Mouse (Mus musculus) spleen, adult 12 weeks (tissue): ENCODE measurements around the gene Cnst.

Experiments
- DNase-seq: peaks from one replicate; pipeline ENCODE4 v3.0.0; 2022; ENCODE audit warnings: low spot score

Cnst gene

GRCm38 (mm10) chr1:179553949-179554347, 7.8 kb downstream of the Cnst start:
- DNase-seq: no peak

GRCm38 (mm10) chr1:179556921-179557320, 10.8 kb downstream of the Cnst start:
- DNase-seq: no peak

DNA sequence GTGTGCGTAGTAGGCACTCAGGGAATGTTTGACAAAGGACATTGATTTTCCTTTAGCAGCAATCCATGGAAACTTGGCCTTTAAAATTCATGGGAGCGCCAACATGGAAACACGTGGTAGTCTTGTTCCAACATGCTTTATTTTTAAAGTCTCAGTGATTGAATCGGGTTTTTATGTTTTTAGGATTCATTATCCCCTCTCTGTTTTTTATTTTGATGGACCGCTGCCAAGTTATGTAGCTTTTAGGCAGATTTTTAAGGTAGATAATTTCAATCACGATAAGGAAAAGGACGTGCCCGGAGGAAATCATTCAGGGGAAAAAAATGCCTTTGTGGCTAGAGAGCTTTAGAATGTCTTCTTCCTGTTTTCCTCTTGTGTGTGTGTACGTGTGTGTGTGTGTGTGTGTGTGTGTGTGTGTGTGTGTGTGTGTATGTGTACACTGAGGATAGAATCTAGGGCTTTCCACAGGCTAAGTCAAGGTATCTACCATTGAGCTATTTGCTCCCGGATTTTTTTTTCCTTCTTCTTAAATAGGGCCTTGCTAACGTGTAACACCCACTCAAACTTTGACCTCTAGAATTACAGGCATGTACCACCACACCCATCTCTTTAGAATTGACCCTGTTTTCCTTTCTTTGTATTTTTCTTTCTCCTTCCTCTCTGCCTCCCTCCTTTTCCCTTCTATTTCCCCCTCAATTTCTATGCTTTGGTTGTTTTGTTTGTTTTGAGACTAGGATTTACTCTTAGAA, 13.4 kb downstream of the Cnst start:
- no peak for DNase-seq

DNA sequence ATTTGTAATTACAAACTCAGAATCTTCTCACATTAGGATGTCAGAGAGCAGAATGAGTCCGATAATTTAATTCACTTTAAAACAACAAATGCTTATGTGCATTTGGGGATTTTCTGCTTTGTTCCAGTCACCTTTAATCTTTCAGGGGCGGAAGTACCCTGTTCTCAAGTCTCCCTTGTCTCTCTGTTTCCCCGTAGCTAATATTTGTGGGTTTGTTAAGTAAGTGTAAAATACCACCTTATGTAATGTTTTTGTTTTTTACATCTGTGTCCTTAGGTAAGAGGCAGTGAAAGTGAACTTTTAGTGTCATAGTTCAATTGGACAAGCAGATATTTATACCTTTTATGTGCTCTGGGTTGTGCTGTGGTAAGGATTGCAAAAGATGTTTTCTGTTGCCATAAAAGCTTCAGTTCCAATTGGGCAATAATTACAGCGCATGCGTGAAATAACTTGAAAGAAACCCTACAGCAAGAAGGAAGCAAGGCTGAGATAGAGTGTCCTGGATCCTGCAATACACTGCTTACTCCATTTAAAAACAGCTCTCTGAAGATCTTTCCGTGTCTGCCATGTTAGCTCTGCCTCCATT, 14.8 kb downstream of the Cnst start:
- DNase-seq: no peak

DNA sequence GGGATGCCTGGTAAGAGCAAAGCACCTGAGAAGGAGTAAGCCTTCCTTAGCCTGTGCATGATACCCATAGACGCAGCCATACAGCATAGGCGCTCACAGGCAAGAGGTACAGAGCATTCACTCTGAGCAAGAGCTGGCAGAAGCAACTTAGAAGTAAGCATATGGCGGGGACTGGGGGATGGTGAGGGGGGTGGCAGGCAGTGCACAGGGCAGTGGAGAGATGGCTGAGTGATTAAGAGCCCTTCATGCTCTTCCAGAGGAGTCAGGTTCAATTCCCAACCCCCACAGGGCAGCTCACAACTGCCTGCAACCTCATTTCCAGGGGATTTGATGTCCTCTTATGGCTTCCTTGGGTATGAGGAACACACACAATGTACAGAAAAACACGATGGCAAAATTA, 17.0 kb downstream of the Cnst start:
- no peak for DNase-seq

GRCm38 (mm10) chr1:179563926-179564325, 17.8 kb downstream of the Cnst start:
- DNase-seq: no peak

DNA sequence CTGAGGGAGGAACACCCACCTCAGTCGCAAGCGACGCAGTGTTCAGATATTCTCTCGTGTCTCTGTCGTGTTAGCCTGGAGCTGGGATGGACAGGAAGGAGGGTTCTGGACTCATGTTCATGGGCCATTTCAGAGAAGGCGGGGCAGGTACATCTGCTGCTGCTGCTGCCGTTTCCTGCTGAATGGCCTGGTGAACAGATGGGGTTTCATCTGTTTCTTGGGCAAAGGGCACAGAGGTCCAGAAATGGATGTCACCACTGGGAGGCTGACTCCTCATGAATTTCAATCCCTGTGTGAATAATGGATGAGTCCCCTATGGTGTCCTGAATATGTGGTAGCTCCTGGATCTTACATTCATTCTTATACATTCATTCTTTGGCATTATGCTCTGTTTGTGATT, 21.4 kb downstream of the Cnst start:
- DNase-seq: no peak

GRCm38 (mm10) chr1:179568690-179569398, 22.7 kb downstream of the Cnst start:
- no peak for DNase-seq

- DNase-seq: no peak
Observed at GRCm38 (mm10) chr1:179570482-179570881, 24.3 kb downstream of the Cnst start.

DNA sequence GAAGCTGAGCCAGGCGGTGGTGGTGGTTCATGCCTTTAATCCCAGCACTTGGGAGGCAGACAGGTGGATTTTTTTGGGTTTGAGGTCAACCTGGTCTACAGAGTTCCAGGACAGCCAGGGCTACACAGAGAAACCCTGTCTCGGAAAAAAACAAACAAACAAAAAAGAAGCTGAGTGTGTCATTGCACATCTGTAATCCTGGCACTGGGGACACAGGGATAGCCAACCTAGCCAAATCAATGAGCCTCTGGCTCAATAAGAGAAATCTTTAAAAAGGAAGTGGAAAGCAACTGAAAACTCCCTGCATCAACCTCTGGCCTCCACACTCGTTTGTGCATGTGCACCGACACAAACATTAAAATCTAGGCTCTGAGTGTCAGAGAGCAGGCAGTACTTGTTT, 25.5 kb downstream of the Cnst start:
- DNase-seq: no peak

DNA sequence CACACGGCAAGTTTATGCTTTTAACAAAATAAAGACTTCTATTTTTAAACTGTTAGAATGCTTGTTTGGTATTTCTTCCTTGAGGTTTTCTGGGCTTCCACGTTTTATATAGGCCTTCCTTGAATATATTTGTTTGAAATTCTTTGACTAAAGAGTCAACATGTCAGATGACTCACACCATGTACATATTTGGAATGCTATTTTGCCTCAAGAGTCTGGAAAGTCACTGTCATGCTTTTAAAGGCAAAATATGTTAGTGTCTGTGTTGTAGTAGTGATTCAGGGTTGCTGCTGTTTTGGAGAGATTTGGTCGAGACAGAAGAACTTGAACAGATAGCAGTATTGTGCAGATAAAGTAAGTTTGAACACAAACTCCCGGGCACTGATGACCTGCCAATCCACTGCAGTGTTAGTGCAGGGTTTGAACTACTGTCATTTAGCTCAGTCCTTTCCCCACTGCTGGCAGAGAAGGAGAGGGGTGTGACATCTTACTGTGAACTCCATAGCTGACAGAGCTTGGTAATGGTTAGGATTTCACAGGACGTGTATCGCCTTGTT, 27.6 kb downstream of the Cnst start:
- no peak for DNase-seq

GRCm38 (mm10) chr1:179578625-179579024, 32.5 kb downstream of the Cnst start:
- no peak for DNase-seq

DNA sequence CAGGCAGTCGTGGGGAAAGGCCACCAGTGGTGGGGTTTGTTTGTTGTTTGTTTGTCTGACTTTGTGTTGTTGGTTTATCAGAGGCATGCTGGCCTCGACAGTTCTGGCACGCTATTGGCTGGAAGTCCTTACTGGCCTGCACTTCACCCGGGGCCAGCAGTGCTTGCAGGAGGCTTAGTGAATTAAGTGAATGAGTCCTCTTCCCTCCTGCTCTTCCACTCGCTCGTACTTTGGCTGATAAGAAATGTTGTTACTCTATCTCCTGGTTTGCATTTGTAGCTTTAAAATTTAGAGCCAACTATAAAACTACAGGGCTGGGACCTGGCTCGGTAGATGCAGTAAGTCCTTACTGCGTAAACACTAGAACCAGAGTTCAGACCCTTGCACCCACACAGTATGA, 34.0 kb downstream of the Cnst start:
- DNase-seq: no peak

- no peak for DNase-seq
Observed at GRCm38 (mm10) chr1:179581422-179581821, 35.3 kb downstream of the Cnst start.

GRCm38 (mm10) chr1:179582021-179582433, 35.9 kb downstream of the Cnst start:
- DNase-seq: no peak

- DNase-seq: no peak
Observed at GRCm38 (mm10) chr1:179583090-179583489, 36.9 kb downstream of the Cnst start.

DNA sequence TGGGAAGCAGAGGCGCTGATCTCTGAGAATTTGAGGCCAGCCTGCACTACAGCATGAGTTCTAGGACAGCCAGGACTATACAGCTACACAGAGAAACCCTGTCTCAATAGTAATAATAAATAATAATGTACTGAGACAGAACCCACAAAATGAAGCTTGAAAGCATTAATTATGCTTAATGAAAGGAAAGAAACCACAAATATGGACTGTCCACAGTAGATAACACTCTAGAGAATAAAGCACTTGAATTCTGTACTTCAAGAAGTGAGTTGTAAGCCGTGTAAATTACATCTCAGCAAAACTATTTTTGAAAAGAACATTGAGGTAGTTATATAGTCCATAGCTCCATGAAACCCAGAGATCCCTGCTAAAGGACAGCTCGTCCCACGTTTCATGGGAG, 38.0 kb downstream of the Cnst start:
- no peak for DNase-seq

DNA sequence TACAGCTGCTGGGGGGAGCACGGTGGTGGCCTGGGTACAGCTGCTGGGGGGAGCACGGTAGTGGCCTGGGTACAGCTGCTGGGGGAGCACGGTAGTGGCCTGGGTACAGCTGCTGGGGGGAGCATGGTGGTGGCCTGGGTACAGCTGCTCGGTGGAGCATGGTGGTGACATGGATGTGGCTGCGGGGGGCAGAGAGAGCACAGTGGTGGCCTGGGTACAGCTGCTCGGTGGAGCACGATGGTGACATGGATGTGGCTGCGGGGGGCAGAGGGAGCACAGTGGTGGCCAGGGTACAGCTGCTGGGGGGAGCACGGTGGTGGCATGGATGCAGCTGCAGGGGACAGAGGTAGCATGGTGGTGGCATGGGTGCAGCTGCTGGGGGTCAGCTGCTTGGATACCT, 39.5 kb downstream of the Cnst start:
- DNase-seq: no peak

- no peak for DNase-seq
Observed at GRCm38 (mm10) chr1:179586430-179587095, 40.4 kb downstream of the Cnst start.

DNA sequence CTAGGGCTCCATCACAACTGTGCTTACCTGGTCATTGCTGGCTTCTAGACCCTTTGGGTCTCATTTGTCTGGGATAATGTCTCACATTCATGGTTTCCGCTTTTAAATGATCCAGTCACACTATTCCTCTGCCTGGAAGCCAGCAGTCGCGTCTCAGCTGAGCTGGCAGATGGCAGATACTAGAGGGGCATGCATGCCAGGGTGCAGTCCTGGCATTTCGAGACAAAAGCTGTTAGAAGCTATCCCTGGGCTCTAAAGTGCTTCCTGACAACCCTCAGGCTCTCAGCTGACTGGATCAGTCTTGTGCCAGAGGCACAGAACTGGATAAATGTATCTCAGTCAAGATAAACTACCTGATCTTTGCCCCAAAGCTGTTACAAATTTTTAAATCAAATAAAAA, 42.1 kb downstream of the Cnst start:
- no peak for DNase-seq

GRCm38 (mm10) chr1:179591639-179592038, 45.5 kb downstream of the Cnst start:
- no peak for DNase-seq

DNA sequence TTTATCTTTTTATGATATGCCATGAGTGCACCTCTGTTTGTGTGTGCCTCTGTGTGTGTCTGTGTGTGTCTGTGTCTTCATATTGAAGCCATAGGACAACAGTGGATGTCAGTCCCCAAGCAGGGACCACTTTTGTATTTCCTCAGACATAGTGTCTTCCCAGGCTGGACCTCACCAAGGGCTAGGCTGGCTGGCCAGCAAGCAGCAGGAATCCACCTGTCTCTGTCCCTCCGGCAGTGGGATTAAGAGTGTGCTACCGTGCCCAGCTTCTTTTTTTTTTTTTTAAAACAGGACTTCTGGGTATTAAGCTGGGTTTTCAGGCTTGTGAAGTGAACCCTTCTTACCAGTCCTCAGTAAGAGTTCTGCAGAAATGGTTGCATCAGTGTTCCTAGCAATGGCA, 46.0 kb downstream of the Cnst start:
- no peak for DNase-seq

DNA sequence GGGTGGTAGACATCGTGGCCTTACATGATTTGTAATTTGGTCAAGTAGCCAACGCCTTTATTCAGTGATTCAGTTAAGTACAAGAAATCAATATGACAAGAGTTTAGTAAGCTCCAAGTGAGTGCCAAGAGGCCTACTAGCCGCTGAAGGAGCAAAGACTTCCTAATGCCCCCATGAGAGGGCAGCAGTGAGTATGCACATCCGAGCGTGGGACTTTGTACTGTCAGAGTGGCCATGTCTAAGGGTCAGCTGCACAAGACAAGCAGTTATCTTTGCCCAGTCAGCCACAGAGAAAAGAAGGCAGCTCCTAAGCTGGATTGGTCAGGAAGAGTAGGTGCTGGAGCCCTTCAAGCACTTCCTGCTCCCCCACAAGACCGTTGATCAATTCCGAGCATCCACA, 46.8 kb downstream of the Cnst start:
- no peak for DNase-seq
